Mouse (Mus musculus) small intestine, adult 2 months (tissue): ENCODE data around the gene Sp6. TPM values are rescaled to one million over a fixed set of nuclear protein-coding genes. Genes with fewer than 3 reads are reported as not detected.

Source experiments
- H3K27ac ChIP-seq: fragments of 200-500 bp; 2 replicates; pipeline ENCODE4 v1.5.1; 2012; ENCODE audit warnings: low read depth, low read length, control low read depth, inconsistent platforms; ENCODE audit not compliant: insufficient read depth
- H3K27me3 ChIP-seq: fragments of 200-500 bp; 2 replicates; pipeline ENCODE4 v1.6.1; 2012; ENCODE audit warnings: mild to moderate bottlenecking, moderate library complexity, low read length, inconsistent platforms; ENCODE audit not compliant: control insufficient read depth, insufficient read depth
- H3K36me3 ChIP-seq: fragments of 200-500 bp; 2 replicates; pipeline ENCODE4 v1.6.1; 2012; ENCODE audit warnings: mild to moderate bottlenecking, low read length, control low read depth, inconsistent platforms; ENCODE audit not compliant: control insufficient read depth, insufficient read depth
- H3K4me1 ChIP-seq: fragments of 200-500 bp; 2 replicates; pipeline ENCODE4 v1.6.1; 2012; ENCODE audit warnings: low read length, inconsistent platforms, mixed read lengths; ENCODE audit not compliant: control insufficient read depth, insufficient read depth, insufficient read length
- H3K4me3 ChIP-seq: fragments of 200-500 bp; 2 replicates; pipeline ENCODE4 v1.5.1; 2012; ENCODE audit warnings: low read depth, mild to moderate bottlenecking, control low read depth, inconsistent platforms, low read length, moderate library complexity
- CTCF ChIP-seq: fragments of 200-500 bp; IDR thresholded peaks from 2 replicates; pipeline ENCODE4 v1.5.1; 2012; ENCODE audit warnings: low read depth, mild to moderate bottlenecking, control low read depth, inconsistent platforms, low read length, moderate library complexity, mixed read lengths; ENCODE audit not compliant: insufficient replicate concordance, insufficient read length; ENCODE audit errors: extremely low read depth
- POLR2A ChIP-seq: fragments of 200-500 bp; IDR thresholded peaks from 2 replicates; pipeline ENCODE4 v1.6.1; 2012; ENCODE audit warnings: low read depth, mild to moderate bottlenecking, control low read depth, inconsistent platforms, low read length, moderate library complexity
- WGBS: fragments of 180-500 bp; shearing (Covaris S2); methylation state at CpG from one replicate; pipeline ENCODE4 v1.1.7; 2018; 5-methylcytosine and 5-hydroxymethylcytosine counted together
- polyA plus RNA-seq: library from polyadenylated mRNA; depleted of rRNA; stranded (reverse); fragments of >200 nt; gene quantifications from 2 replicates; pipeline ENCODE4 v1.2.3, GENCODE M21; 2012

Gene Sp6
- polyA plus RNA-seq, 1 experiment: 0.22 TPM

GRCm38 (mm10) chr11:96982355-96982754 is 30.8 kb upstream of the Sp6 start:
- Histone ChIP-seq H3K27ac (no peak overlapping the region), H3K27me3 (no peaks in the 10 kb centered on the region), H3K36me3 (no peaks in the 10 kb centered on the region), H3K4me1 (peaks cover 6% of the 10 kb centered on the region), H3K4me3 (no peak overlapping the region)
- WGBS: under 1% methylated on average over 7 of the region's 7 CpGs
- TF ChIP-seq POLR2A (no peak), CTCF (peak; percentile 94)

GRCm38 (mm10) chr11:96982859-96983258 is 30.3 kb upstream of the Sp6 start, which contains the start of gene Sp2:
Gene Sp2 (minus strand): TSS chr11:96982959.
- Histone ChIP-seq H3K27me3 (no peaks in the 10 kb centered on the region), H3K36me3 (no peaks in the 10 kb centered on the region), H3K4me3 (no peak within 1 kb of the TSS), H3K4me1 (peaks cover 9% of the 10 kb centered on the region), H3K27ac (no peak within 1 kb of the TSS)
- TF ChIP-seq POLR2A: no peak
- no peak for TF ChIP-seq CTCF
- 71% methylated on average over 7 of the region's 7 CpGs for WGBS

- Histone ChIP-seq H3K4me1 (peaks cover 12% of the 10 kb centered on the region), H3K36me3 (no peaks in the 10 kb centered on the region), H3K27me3 (no peaks in the 10 kb centered on the region), H3K4me3 (no peak overlapping the region), H3K27ac (no peak overlapping the region)
- WGBS: 41% methylated on average over 4 of the region's 4 CpGs
- TF ChIP-seq CTCF (no peak), POLR2A (no peak)
Observed at GRCm38 (mm10) chr11:96984903-96985302, 28.3 kb upstream of the Sp6 start.

- TF ChIP-seq POLR2A: no peak
- Histone ChIP-seq H3K4me3 (no peak overlapping the region), H3K27me3 (no peaks in the 10 kb centered on the region), H3K27ac (no peak overlapping the region), H3K4me1 (peaks cover 12% of the 10 kb centered on the region), H3K36me3 (no peaks in the 10 kb centered on the region)
- WGBS: 55% methylated on average over 3 of the region's 3 CpGs
Observed at GRCm38 (mm10) chr11:96986463-96986862, 26.7 kb upstream of the Sp6 start.

GRCm38 (mm10) chr11:96987873-96988655 is 25.1 kb upstream of the Sp6 start:
- Histone ChIP-seq H3K4me1 (peaks cover 11% of the 10 kb centered on the region), H3K27ac (peak overlapping the region; percentile 70), H3K4me3 (peak overlapping the region; percentile 41), H3K27me3 (no peaks in the 10 kb centered on the region; the same call in 1 of the 2 replicates), H3K36me3 (no peaks in the 10 kb centered on the region)
- WGBS: 6% methylated on average over 31 of the region's 31 CpGs
- no peak for TF ChIP-seq CTCF
- no peak; the same call in 1 of the 2 replicates for TF ChIP-seq POLR2A

- no peak for TF ChIP-seq CTCF
- TF ChIP-seq POLR2A: no peak
- Histone ChIP-seq H3K36me3 (no peaks in the 10 kb centered on the region), H3K27ac (no peak overlapping the region), H3K4me3 (no peak overlapping the region), H3K4me1 (peaks cover 11% of the 10 kb centered on the region), H3K27me3 (peaks cover 4% of the 10 kb centered on the region; the same call in 1 of the 2 replicates)
- WGBS: 62% methylated on average over 5 of the region's 5 CpGs
Observed at GRCm38 (mm10) chr11:96991501-96991900, 21.7 kb upstream of the Sp6 start.

GRCm38 (mm10) chr11:96992722-96993311 is 20.4 kb upstream of the Sp6 start:
- Histone ChIP-seq H3K27ac (peak overlapping the region; percentile 55), H3K4me1 (peaks cover 18% of the 10 kb centered on the region), H3K4me3 (no peak overlapping the region), H3K36me3 (no peaks in the 10 kb centered on the region), H3K27me3 (peaks cover 9% of the 10 kb centered on the region)
- 48% methylated on average over 8 of the region's 8 CpGs for WGBS
- TF ChIP-seq CTCF: no peak
- no peak for TF ChIP-seq POLR2A
